Mouse (Mus musculus) hindbrain, embryonic 12.5 days (tissue): ENCODE results near the gene Ccnb1. TPM values are rescaled to one million over a fixed set of nuclear protein-coding genes. Genes with fewer than 3 reads are reported as not detected.

Experiments used
- ATAC-seq: fragments of 200-750 bp; cut with Nextera tagmentation; 2 replicates; pipeline ENCODE4 v1.8.0; 2017; ENCODE audit warnings: moderate TSS enrichment; ENCODE audit not compliant: low FRiP score
- H3K27ac ChIP-seq: fragments of 300-500 bp; sonication (generic); 2 replicates; pipeline ENCODE4 v1.5.1; 2016; ENCODE audit warnings: mild to moderate bottlenecking
- H3K27me3 ChIP-seq: fragments of 300-500 bp; sonication (generic); 2 replicates; pipeline ENCODE4 v1.6.1; 2016; ENCODE audit warnings: mild to moderate bottlenecking
- H3K36me3 ChIP-seq: fragments of 300-500 bp; sonication (generic); 2 replicates; pipeline ENCODE4 v1.6.1; 2016; ENCODE audit warnings: mild to moderate bottlenecking
- H3K4me1 ChIP-seq: fragments of 300-500 bp; sonication (generic); 2 replicates; pipeline ENCODE4 v1.6.1; 2016
- H3K4me2 ChIP-seq: fragments of 300-500 bp; sonication (generic); replicated peaks from 2 replicates; pipeline ENCODE4 v1.6.1; 2016; ENCODE audit warnings: mild to moderate bottlenecking
- H3K4me3 ChIP-seq: fragments of 300-500 bp; sonication (generic); 2 replicates; pipeline ENCODE4 v1.5.1; 2016; ENCODE audit warnings: mild to moderate bottlenecking
- H3K9ac ChIP-seq: fragments of 300-500 bp; sonication (generic); 2 replicates; pipeline ENCODE4 v1.6.1; 2016; ENCODE audit warnings: mild to moderate bottlenecking, moderate library complexity
- H3K9me3 ChIP-seq: fragments of 300-500 bp; sonication (generic); replicated peaks from 2 replicates; pipeline ENCODE4 v1.6.1; 2016; ENCODE audit warnings: mild to moderate bottlenecking
- WGBS: fragments of 180-500 bp; shearing (Covaris S2); methylation state at CpG from one replicate; pipeline ENCODE4 v1.1.7; 2016; 5-methylcytosine and 5-hydroxymethylcytosine counted together
- polyA plus RNA-seq: library from polyadenylated mRNA; unstranded; fragments of >200 nt; fragmentation: Nextera tagmentation; extraction: Ambion mirVana; gene quantifications from 2 replicates; pipeline ENCODE4 v1.2.1, GENCODE M21; 2016

The Ccnb1 gene
- polyA plus RNA-seq, result 174 and 189 TPM in 2 replicates

DNA sequence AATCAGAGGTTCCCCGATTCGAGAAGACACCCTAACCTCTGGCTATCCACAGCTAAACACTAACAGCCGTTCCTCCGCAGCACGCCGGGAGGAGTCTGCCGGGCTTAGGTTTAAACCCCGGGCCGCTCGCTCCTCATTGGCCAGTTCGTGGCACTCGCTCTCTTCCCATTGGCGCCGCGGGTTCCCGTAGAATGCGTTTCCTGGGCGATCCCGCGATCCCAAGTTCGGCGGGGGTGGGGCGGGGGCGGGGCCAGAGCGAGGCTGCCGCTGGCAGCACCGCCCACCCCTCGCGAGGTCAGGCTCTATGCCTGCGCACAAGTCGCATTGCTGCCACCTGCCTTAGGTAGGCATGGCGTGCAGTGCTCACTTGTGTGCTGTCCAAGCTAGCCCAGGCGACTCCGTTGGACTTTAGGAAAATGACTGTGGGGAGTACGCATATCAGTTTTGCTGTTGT is at the start of gene Ccnb1:
Gene Ccnb1 (minus strand): TSS at position 157 of the 454 bp plus-strand sequence.
- peak; percentile 99 for ATAC-seq
- Histone ChIP-seq H3K36me3 (peaks cover 10% of the 10 kb centered on the region), H3K4me2 (peak within 1 kb of the TSS; percentile 77), H3K9ac (peak within 1 kb of the TSS; percentile 70), H3K9me3 (no peaks in the 10 kb centered on the region), H3K4me1 (peaks cover 18% of the 10 kb centered on the region), H3K27me3 (no peaks in the 10 kb centered on the region), H3K27ac (no peak within 1 kb of the TSS), H3K4me3 (peak within 1 kb of the TSS; percentile 58)
- WGBS, result under 1% methylated on average over 35 of the region's 35 CpGs

DNA sequence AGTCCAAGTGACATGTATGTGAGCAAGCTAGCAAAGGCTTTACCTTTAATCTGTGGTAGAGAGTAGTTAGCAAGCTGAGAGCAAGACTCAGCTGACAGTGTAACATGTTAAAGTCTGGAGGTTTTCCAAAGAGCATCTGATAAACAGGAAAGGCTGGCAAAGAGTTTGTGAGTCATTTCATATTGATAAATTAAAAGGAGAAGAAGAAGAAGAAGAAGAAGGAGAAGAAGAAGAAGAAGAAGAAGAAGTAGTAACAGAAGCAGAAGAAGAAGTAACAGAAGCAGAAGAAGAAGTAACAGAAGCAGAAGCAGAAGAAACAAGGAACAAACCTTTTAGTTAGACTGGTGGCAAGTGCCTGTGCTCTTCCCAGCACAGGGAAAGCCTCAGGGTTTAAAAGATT is 48.4 kb upstream of the Ccnb1 start:
- H3K27ac ChIP-seq, result no peak overlapping the region
- H3K9ac ChIP-seq, result no peak overlapping the region
- no peak overlapping the region for H3K4me2 ChIP-seq
- peaks cover 15% of the 10 kb centered on the region for H3K4me1 ChIP-seq
- H3K36me3 ChIP-seq, result no peaks in the 10 kb centered on the region
- no peak for ATAC-seq
- no peak overlapping the region for H3K4me3 ChIP-seq
- H3K9me3 ChIP-seq, result no peaks in the 10 kb centered on the region
- no peaks in the 10 kb centered on the region for H3K27me3 ChIP-seq

DNA sequence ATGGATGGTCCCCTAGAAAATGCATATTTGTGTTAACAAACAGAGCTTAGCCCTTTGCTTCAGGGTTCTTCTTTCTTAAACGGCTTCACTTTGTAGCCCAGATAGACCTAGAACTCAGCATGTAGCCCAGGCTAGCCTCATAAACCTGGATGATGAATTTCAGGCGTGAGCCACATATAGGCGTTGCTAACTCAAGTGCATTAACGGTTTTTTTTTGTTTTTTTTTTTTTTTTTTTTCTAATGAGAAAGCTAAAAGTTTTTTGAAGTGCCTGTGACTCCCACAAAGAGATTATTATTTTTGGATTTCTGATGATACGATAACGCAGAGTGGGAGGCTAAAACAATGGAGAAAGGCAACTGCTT is 47.3 kb upstream of the Ccnb1 start:
- Histone ChIP-seq H3K36me3 (no peaks in the 10 kb centered on the region), H3K27me3 (no peaks in the 10 kb centered on the region), H3K27ac (no peak overlapping the region), H3K9ac (no peak overlapping the region), H3K4me2 (peak overlapping the region; percentile 29; the same call in 1 of the 2 replicates), H3K4me1 (peaks cover 15% of the 10 kb centered on the region), H3K9me3 (no peaks in the 10 kb centered on the region), H3K4me3 (peak overlapping the region; percentile 97; the same call in 1 of the 2 replicates)
- WGBS, result 62% methylated on average over 6 of the region's 6 CpGs
- ATAC-seq, result no peak

DNA sequence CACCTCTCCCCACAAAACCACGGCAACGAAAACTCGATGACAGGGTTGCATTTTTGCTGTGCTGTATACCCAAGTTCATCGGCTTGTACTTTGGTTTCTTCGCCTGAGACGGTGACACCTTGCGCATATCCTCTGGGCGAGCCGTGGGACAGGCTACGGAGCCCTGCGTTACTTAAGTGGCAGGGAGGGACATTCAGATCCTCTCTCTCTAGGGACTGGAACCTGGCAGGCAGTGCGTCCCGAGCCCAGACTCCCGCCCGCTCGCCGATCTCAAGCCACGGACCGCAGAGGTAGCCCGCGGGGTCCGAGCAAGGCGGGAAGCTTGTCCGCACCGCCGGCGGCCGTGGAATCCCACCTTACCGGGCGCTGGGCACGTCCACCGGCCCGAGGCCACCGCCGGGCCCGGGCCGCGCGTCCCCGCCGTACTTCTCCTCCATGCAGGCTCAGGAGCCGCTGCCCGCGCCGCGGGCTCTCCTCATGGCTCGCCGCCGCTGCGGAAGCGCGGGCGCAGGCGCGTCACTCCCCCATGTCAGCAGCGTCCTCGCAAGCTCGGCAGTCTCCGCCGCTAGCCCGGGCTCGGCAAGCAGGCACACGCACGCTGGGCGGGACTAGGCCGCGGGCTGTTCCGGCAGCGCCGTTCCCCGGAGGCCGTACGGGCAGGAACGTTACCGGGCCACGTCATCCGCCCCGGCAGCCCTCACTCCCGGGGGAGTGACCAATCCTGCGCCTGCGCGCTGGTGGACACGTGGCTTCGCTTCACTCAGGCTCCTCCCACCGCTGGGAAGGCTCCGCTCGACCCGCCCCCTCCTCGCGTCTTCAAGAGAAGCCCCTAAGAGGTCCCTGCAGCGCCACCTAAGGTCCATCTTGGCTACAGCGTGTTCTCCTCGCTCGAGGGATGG is 46.6 kb upstream of the Ccnb1 start, which contains the start of gene Slc30a5:
Gene Slc30a5 (minus strand): TSS at position 687 of the 899 bp plus-strand sequence.
- Histone ChIP-seq H3K9ac (peak within 1 kb of the TSS; percentile 93), H3K36me3 (0 out of 2 replicates have a peak, but pooled peaks cover 3% of the 10 kb centered on the region), H3K4me2 (peak within 1 kb of the TSS; percentile 80), H3K9me3 (no peaks in the 10 kb centered on the region), H3K4me3 (peak within 1 kb of the TSS; percentile 97), H3K27me3 (no peaks in the 10 kb centered on the region), H3K27ac (peak within 1 kb of the TSS; percentile 93), H3K4me1 (peaks cover 15% of the 10 kb centered on the region)
- WGBS, result under 1% methylated on average over 92 of the region's 94 CpGs
- ATAC-seq, result peak; percentile 98

DNA sequence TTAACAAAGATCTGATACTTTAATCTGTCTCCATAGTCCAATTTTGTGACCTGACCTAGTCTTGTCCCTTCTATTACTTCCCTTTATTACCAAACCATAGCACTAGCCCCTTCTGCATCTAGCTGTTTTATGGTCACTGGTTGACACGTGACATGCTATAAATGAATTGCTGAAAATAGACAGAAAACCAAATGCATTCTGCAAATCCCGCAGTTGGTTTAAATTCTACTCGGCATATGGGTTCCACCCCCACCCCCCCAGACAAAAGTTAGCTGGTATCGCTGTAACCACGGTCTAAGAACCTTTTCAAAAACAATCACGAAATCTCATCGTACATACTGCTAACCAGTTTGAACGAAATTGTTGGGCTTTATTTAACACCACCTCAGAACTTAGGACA is 45.8 kb upstream of the Ccnb1 start:
- Histone ChIP-seq H3K4me2 (peak overlapping the region; percentile 80), H3K4me1 (peaks cover 15% of the 10 kb centered on the region), H3K9me3 (no peaks in the 10 kb centered on the region), H3K27ac (no peak overlapping the region), H3K9ac (peak overlapping the region; percentile 93), H3K4me3 (peak overlapping the region; percentile 97), H3K27me3 (no peaks in the 10 kb centered on the region), H3K36me3 (0 out of 2 replicates have a peak, but pooled peaks cover 9% of the 10 kb centered on the region)
- no peak for ATAC-seq
- WGBS, result 9% methylated on average over 8 of the region's 8 CpGs

DNA sequence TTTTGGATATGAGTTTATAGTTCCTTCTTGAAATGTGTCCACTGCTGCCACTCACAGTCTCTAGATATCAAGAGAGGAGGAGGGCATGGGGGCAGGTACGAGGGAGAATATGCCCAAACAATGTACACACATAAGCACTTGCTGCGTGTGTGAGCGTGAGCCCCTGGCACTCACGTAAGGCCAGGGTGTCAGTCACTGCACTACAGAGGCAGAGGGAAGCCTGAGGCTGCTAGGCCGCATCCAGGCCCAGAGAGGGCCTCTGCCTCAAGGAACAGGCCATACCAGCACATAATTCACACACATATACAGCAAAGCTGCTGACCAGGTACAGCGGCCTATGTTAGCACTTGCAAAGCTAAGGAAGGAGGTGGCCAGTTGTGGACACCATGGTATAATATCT is 44.8 kb upstream of the Ccnb1 start:
- no peaks in the 10 kb centered on the region for H3K27me3 ChIP-seq
- no peak overlapping the region for H3K27ac ChIP-seq
- ATAC-seq, result no peak
- no peak overlapping the region for H3K4me3 ChIP-seq
- H3K4me2 ChIP-seq, result peak overlapping the region; percentile 80; the same call in 1 of the 2 replicates
- no peak overlapping the region for H3K9ac ChIP-seq
- H3K9me3 ChIP-seq, result no peaks in the 10 kb centered on the region
- H3K36me3 ChIP-seq, result peaks cover 15% of the 10 kb centered on the region; the same call in 1 of the 2 replicates
- peaks cover 15% of the 10 kb centered on the region for H3K4me1 ChIP-seq
- 86% methylated on average over 6 of the region's 6 CpGs for WGBS

DNA sequence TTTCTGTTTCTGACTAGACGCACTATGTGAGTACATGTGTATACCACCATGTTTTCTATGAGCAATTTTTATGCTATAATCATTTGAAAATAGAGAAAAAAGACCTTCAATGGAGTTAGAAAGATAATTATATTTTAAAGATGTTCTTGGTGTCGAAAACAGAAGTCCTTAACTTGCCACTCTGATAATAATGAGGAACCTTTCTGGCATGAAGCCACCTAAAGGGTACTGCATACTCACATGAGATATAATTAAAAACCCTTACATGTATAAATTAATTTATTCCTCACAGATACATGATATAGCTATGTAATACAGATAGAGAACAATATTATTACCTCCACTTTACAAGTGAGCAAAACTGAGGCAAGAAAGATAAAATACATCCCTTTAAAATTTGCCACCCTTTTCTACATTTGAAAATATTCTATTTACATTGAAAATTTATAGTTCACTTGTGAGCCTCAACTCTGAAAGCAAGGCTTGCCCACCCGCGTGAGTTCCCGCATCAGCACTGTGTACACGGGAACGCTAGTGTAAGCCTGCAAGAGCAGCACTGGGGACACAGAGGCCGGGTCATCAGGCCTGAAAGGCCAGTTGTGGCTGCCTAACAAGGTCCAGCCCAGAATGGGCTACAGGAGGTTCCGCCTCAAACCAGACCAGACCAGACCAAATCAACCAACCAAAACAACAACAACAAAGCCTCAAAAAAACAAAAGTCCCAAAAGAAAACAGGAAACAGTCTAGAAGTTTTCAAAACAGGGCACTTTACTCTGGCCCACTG is 39.4 kb upstream of the Ccnb1 start:
- Histone ChIP-seq H3K9me3 (no peaks in the 10 kb centered on the region), H3K4me2 (no peak overlapping the region), H3K36me3 (peaks cover 46% of the 10 kb centered on the region), H3K27me3 (no peaks in the 10 kb centered on the region), H3K4me3 (no peak overlapping the region), H3K4me1 (no peaks in the 10 kb centered on the region), H3K27ac (no peak overlapping the region), H3K9ac (no peak overlapping the region)
- WGBS, result 89% methylated on average over 9 of the region's 9 CpGs
- no peak for ATAC-seq

DNA sequence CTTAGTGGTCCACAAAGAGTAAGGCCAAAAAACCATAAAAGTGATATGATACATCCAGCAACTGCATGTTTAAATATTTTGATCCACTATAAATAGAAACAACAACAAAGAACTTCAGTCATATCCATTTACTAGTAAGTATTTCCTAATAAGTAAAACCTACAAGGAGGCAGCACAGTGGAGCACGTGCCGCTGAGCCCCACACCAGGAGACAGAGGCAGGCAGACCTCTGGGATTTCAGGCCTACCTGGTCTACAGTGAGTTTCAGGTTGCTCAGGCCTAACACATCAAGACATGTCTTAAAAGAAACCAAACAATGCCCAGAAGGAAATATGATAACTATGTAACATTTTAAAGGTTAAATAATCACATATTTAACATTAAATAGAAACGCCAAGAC is 38.5 kb upstream of the Ccnb1 start:
- 89% methylated on average over 3 of the region's 3 CpGs for WGBS
- H3K4me3 ChIP-seq, result no peak overlapping the region
- H3K9ac ChIP-seq, result no peak overlapping the region
- H3K36me3 ChIP-seq, result peaks cover 54% of the 10 kb centered on the region
- H3K27ac ChIP-seq, result no peak overlapping the region
- H3K4me1 ChIP-seq, result no peaks in the 10 kb centered on the region
- no peak for ATAC-seq
- H3K9me3 ChIP-seq, result no peaks in the 10 kb centered on the region
- H3K4me2 ChIP-seq, result no peak overlapping the region
- no peaks in the 10 kb centered on the region for H3K27me3 ChIP-seq

DNA sequence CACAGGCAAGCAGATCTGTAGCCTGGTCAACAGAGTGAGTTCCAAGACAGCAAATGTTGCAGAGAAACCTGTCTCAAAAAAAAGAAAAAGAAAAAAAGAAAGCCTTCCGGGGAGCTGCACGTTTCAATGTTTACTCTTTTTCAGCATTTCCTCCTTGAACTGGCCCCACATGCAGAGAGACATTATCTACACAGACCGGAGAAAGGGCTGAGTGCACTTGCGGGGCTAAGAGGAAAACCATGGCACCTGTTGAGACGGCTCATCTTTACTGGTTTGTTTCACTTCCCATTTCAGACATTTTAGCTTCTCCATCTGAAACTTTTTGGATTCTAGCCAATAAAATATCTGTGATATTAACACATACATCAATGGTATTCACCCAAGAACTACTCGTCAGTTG is 37.9 kb upstream of the Ccnb1 start:
- ATAC-seq, result no peak
- 89% methylated on average over 6 of the region's 6 CpGs for WGBS
- Histone ChIP-seq H3K27me3 (no peaks in the 10 kb centered on the region), H3K4me2 (no peak overlapping the region), H3K4me1 (no peaks in the 10 kb centered on the region), H3K36me3 (peaks cover 59% of the 10 kb centered on the region), H3K9ac (no peak overlapping the region), H3K27ac (no peak overlapping the region), H3K4me3 (no peak overlapping the region), H3K9me3 (no peaks in the 10 kb centered on the region)

DNA sequence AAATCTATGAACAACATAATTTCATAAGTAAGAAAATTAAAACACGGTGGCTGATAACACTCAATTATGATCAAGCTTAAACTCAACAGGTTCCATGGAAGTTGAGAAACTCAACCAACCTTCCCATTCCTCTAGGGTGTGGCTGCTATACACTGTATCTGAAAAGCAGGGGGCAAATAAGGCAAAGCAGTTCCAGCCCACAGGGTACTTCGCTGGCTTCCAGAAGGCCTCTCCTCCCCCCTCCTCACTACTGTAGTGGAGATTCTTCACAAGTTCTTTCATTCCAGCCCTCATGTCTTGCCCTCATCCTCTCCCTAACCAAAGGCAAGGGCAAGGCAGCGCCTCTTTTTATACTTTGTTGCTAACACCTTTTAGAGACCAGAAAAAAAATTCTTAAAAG is 37.5 kb upstream of the Ccnb1 start:
- no peak for ATAC-seq
- Histone ChIP-seq H3K4me2 (no peak overlapping the region), H3K36me3 (peaks cover 62% of the 10 kb centered on the region), H3K9me3 (no peaks in the 10 kb centered on the region), H3K27me3 (no peaks in the 10 kb centered on the region), H3K4me3 (no peak overlapping the region), H3K9ac (no peak overlapping the region), H3K4me1 (no peaks in the 10 kb centered on the region), H3K27ac (no peak overlapping the region)
- WGBS, result 96% methylated on average over 3 of the region's 3 CpGs

DNA sequence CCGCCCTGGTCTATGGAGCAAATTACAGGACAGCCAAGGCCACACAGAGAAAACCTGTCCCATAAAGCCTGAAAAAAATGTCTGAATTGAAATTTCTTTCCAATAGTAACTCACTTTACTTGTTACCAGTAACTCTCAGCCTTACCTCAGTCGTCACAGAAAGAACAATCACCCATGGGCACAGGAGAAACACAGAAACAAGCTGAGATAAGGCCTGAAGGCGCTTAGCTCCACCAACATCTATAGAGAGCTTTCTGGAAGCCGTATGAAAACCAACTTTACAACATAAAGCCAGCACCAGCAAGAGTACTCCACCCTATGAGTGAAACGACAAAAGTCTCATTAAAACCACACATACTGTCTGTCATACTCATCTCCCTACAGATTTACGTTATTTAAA is 28.1 kb upstream of the Ccnb1 start:
- Histone ChIP-seq H3K9ac (no peak overlapping the region), H3K9me3 (no peaks in the 10 kb centered on the region), H3K4me2 (no peak overlapping the region), H3K4me3 (no peak overlapping the region), H3K36me3 (peaks cover 61% of the 10 kb centered on the region), H3K4me1 (no peaks in the 10 kb centered on the region), H3K27ac (no peak overlapping the region), H3K27me3 (no peaks in the 10 kb centered on the region)
- ATAC-seq, result no peak
- 92% methylated on average over 6 of the region's 6 CpGs for WGBS

DNA sequence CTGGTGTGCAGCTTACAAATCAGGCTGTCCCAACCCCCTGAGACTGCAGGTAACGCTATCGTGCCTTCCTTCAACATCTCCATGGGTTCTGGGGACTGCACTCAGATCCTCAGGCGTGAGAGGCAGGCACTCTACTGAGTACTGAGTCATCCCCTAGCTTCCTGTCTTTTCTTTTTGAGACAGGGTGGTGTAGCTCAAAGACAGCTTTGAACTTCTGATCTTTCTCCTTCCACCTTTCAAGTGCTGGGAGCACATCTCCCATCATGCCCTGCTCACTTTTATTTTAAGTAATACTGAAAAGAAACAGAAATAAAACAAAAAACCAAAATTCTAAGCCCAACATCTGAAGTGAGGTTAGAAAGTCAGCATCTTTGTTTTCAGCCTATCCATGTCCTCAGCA is 19.4 kb upstream of the Ccnb1 start:
- Histone ChIP-seq H3K27ac (no peak overlapping the region), H3K9me3 (no peaks in the 10 kb centered on the region), H3K36me3 (peaks cover 71% of the 10 kb centered on the region), H3K9ac (no peak overlapping the region), H3K4me3 (no peak overlapping the region), H3K4me2 (no peak overlapping the region), H3K27me3 (no peaks in the 10 kb centered on the region), H3K4me1 (no peaks in the 10 kb centered on the region)
- ATAC-seq, result no peak
- 93% methylated on average over 3 of the region's 3 CpGs for WGBS
